Mouse (Mus musculus) heart, postnatal 14 days (tissue): Measurements from ENCODE around the gene Dnah7c. TPM values are rescaled to one million over a fixed set of nuclear protein-coding genes. Genes with fewer than 3 reads are reported as not detected.
"Not testable (repeated sequence)": the region's sequence is repeated elsewhere in the genome, so short reads cannot be mapped to it uniquely, and the experiment has no call there.

ENCODE experiments used
- DNase-seq, 2 experiments: peaks; one replicate each; pipeline ENCODE4 v3.0.0; 2021 to 2022
- intact Hi-C: fragments of 180-260 bp; cut with DNase I; formaldehyde crosslinking; loops from one replicate; pipeline ENCODE4 v1.15.1; 2025
- total RNA-seq, 2 experiments: library from RNA; stranded (reverse); gene quantifications; 2 replicates each; pipeline ENCODE4 v1.2.3; 2021

The Dnah7c gene
- total RNA-seq, 2 experiments from 2014 or later: 0.07 to 0.10 TPM

- intact Hi-C loops, DNase-seq: not testable (repeated sequence)
Observed at GRCm38 (mm10) chr1:46725719-46726118, 300.3 kb downstream of the Dnah7c start.

GRCm38 (mm10) chr1:46729731-46730130 is 304.3 kb downstream of the Dnah7c start:
- intact Hi-C loops, DNase-seq: not testable (repeated sequence)

- DNase-seq, intact Hi-C loops: not testable (repeated sequence)
Observed at GRCm38 (mm10) chr1:46733405-46734106, 308.2 kb downstream of the Dnah7c start.

GRCm38 (mm10) chr1:46734455-46734854 is 309.1 kb downstream of the Dnah7c start:
- DNase-seq, intact Hi-C loops: not testable (repeated sequence)

GRCm38 (mm10) chr1:46764600-46764999 is 339.2 kb downstream of the Dnah7c start:
- DNase-seq, intact Hi-C loops: not testable (repeated sequence)

GRCm38 (mm10) chr1:46769318-46769717 is 343.9 kb downstream of the Dnah7c start:
- DNase-seq, intact Hi-C loops: not testable (repeated sequence)

GRCm38 (mm10) chr1:46770077-46770695 is 344.8 kb downstream of the Dnah7c start:
- intact Hi-C loops, DNase-seq: not testable (repeated sequence)

GRCm38 (mm10) chr1:46782227-46782626 is 356.8 kb downstream of the Dnah7c start:
- DNase-seq, intact Hi-C loops: not testable (repeated sequence)

GRCm38 (mm10) chr1:46805074-46805473 is 379.7 kb downstream of the Dnah7c start:
- no peak for DNase-seq
- intact Hi-C loops: no loop called here

GRCm38 (mm10) chr1:46808630-46809029 is 383.2 kb downstream of the Dnah7c start:
- intact Hi-C loops, DNase-seq: not testable (repeated sequence)

- no peak for DNase-seq
- intact Hi-C loops: no loop called here
Observed at GRCm38 (mm10) chr1:46817934-46818333, 392.5 kb downstream of the Dnah7c start.

GRCm38 (mm10) chr1:46822256-46822972 is 397.0 kb downstream of the Dnah7c start:
- no peak for DNase-seq
- intact Hi-C loops: no loop called here

GRCm38 (mm10) chr1:46830066-46830843 is 404.9 kb downstream of the Dnah7c start:
- intact Hi-C loops: no loop called here
- DNase-seq: no peak

GRCm38 (mm10) chr1:46831927-46832326 is 406.5 kb downstream of the Dnah7c start:
- intact Hi-C loops: no loop called here
- no peak for DNase-seq

- intact Hi-C loops: no loop called here
- DNase-seq: no peak
Observed at GRCm38 (mm10) chr1:46843406-46843805, 418.0 kb downstream of the Dnah7c start.

- DNase-seq: no peak
- intact Hi-C loops: no loop called here
Observed at GRCm38 (mm10) chr1:46844281-46844680, 418.9 kb downstream of the Dnah7c start.

- intact Hi-C loops: no loop called here
- no peak for DNase-seq
Observed at GRCm38 (mm10) chr1:46845221-46845620, 419.8 kb downstream of the Dnah7c start.

- DNase-seq: peak; percentile 55 to 75
- intact Hi-C loops: loop anchor here (5.0 kb wide), 3 partner anchors 58 to 123 kb away; no protein-coding TSS in a partner anchor
Observed at GRCm38 (mm10) chr1:46849758-46850157, 424.4 kb downstream of the Dnah7c start.

- no peak for DNase-seq
- intact Hi-C loops: loop anchor here (5.0 kb wide), 3 partner anchors 56 to 121 kb away; no protein-coding TSS in a partner anchor
Observed at GRCm38 (mm10) chr1:46851586-46851985, 426.2 kb downstream of the Dnah7c start.

- DNase-seq: no peak
- intact Hi-C loops: loop anchor here (5.0 kb wide), 3 partner anchors 55 to 120 kb away; no protein-coding TSS in a partner anchor
Observed at GRCm38 (mm10) chr1:46852216-46852599, 426.8 kb downstream of the Dnah7c start.
